Mouse (Mus musculus) testis, adult 2 months (tissue): ENCODE results near the gene Wdr86. TPM values are rescaled to one million over a fixed set of nuclear protein-coding genes. Genes with fewer than 3 reads are reported as not detected.
"Not testable (repeated sequence)": the region's sequence is repeated elsewhere in the genome, so short reads cannot be mapped to it uniquely, and the experiment has no call there.

Experiments used
- H3K27ac ChIP-seq: fragments of 200-500 bp; 2 replicates; pipeline ENCODE4 v1.5.1; 2012; ENCODE audit warnings: low read depth, low read length; ENCODE audit not compliant: control insufficient read depth, insufficient read depth
- H3K27me3 ChIP-seq: fragments of 200-500 bp; 2 replicates; pipeline ENCODE4 v1.6.1; 2012; ENCODE audit warnings: mild to moderate bottlenecking, low read length, moderate library complexity; ENCODE audit not compliant: control insufficient read depth, insufficient read depth
- H3K36me3 ChIP-seq: fragments of 200-500 bp; 2 replicates; pipeline ENCODE4 v1.6.1; 2012; ENCODE audit warnings: mild to moderate bottlenecking, low read length; ENCODE audit not compliant: control insufficient read depth, insufficient read depth
- H3K4me1 ChIP-seq: fragments of 200-500 bp; 2 replicates; pipeline ENCODE4 v1.6.1; 2012; ENCODE audit warnings: low read length; ENCODE audit not compliant: control insufficient read depth, insufficient read depth
- H3K4me3 ChIP-seq: fragments of 200-500 bp; 2 replicates; pipeline ENCODE4 v1.5.1; 2012; ENCODE audit warnings: low read depth, mild to moderate bottlenecking, low read length, moderate library complexity, mixed read lengths; ENCODE audit not compliant: control insufficient read depth
- CTCF ChIP-seq: fragments of 200-500 bp; IDR thresholded peaks from 2 replicates; pipeline ENCODE4 v1.5.1; 2012; ENCODE audit warnings: low read depth, mild to moderate bottlenecking, inconsistent platforms, low read length, moderate library complexity; ENCODE audit not compliant: control insufficient read depth, insufficient read depth, insufficient replicate concordance
- POLR2A ChIP-seq: fragments of 200-500 bp; IDR thresholded peaks from 2 replicates; pipeline ENCODE4 v1.6.1; 2012; ENCODE audit warnings: low read depth, mild to moderate bottlenecking, inconsistent platforms, low read length, moderate library complexity; ENCODE audit not compliant: control insufficient read depth
- polyA plus RNA-seq: library from polyadenylated mRNA; depleted of rRNA; stranded (reverse); fragments of >200 nt; gene quantifications from 2 replicates; pipeline ENCODE4 v1.2.3, GENCODE M21; 2012; rRNA removed

The Wdr86 gene
- 0.78 and 1.0 TPM in 2 replicates for polyA plus RNA-seq

- Histone ChIP-seq H3K27me3 (no peaks in the 10 kb centered on the region; the same call in 1 of the 2 replicates), H3K4me3 (peak within 1 kb of the TSS; percentile 69), H3K36me3 (no peaks in the 10 kb centered on the region), H3K4me1 (peaks cover 18% of the 10 kb centered on the region), H3K27ac (no peak within 1 kb of the TSS; the same call in 1 of the 2 replicates)
- no peak for TF ChIP-seq CTCF
- no peak for TF ChIP-seq POLR2A
These were observed at the start of gene Wdr86 for GRCm38 (mm10) chr5:24730488-24730871. Gene Wdr86, minus strand, starts transcription at chr5:24730727.

- H3K4me3 ChIP-seq, result no peak overlapping the region
- H3K27ac ChIP-seq, result no peak overlapping the region
- TF ChIP-seq CTCF, result peak; percentile 27; the same call in 1 of the 2 replicates
- TF ChIP-seq POLR2A, result no peak
- H3K4me1 ChIP-seq, result peaks cover 9% of the 10 kb centered on the region
- H3K27me3 ChIP-seq, result no peaks in the 10 kb centered on the region
- no peaks in the 10 kb centered on the region for H3K36me3 ChIP-seq
These were observed 49.5 kb upstream of the Wdr86 start for GRCm38 (mm10) chr5:24779881-24780512.

GRCm38 (mm10) chr5:24779321-24779720 is 48.8 kb upstream of the Wdr86 start:
- H3K27me3 ChIP-seq, result no peaks in the 10 kb centered on the region
- H3K4me3 ChIP-seq, result no peak overlapping the region
- peaks cover 9% of the 10 kb centered on the region for H3K4me1 ChIP-seq
- TF ChIP-seq CTCF, result no peak
- no peak for TF ChIP-seq POLR2A
- H3K27ac ChIP-seq, result no peak overlapping the region
- H3K36me3 ChIP-seq, result no peaks in the 10 kb centered on the region

- Histone ChIP-seq H3K27me3 (no peaks in the 10 kb centered on the region), H3K4me3 (no peak overlapping the region), H3K4me1 (peaks cover 9% of the 10 kb centered on the region), H3K27ac (no peak overlapping the region), H3K36me3 (no peaks in the 10 kb centered on the region)
- TF ChIP-seq CTCF (no peak), POLR2A (no peak)
These were observed 48.3 kb upstream of the Wdr86 start for GRCm38 (mm10) chr5:24778843-24779140.

- Histone ChIP-seq H3K4me1 (peaks cover 9% of the 10 kb centered on the region), H3K27ac (no peak overlapping the region), H3K4me3 (no peak overlapping the region), H3K27me3 (no peaks in the 10 kb centered on the region), H3K36me3 (no peaks in the 10 kb centered on the region)
- no peak for TF ChIP-seq CTCF
- no peak for TF ChIP-seq POLR2A
These were observed 47.7 kb upstream of the Wdr86 start for GRCm38 (mm10) chr5:24778082-24778842.

GRCm38 (mm10) chr5:24776681-24777080 is 46.2 kb upstream of the Wdr86 start:
- H3K4me1 ChIP-seq, result peaks cover 9% of the 10 kb centered on the region
- peak; percentile 62; the same call in 1 of the 2 replicates for TF ChIP-seq CTCF
- TF ChIP-seq POLR2A, result no peak
- H3K4me3 ChIP-seq, result no peak overlapping the region
- H3K27ac ChIP-seq, result no peak overlapping the region
- H3K27me3 ChIP-seq, result no peaks in the 10 kb centered on the region
- H3K36me3 ChIP-seq, result no peaks in the 10 kb centered on the region

GRCm38 (mm10) chr5:24774549-24774948 is 44.0 kb upstream of the Wdr86 start:
- H3K4me3 ChIP-seq, H3K4me1 ChIP-seq, H3K27me3 ChIP-seq, H3K36me3 ChIP-seq, H3K27ac ChIP-seq: not testable (repeated sequence)
